In the genomic region with DNA sequence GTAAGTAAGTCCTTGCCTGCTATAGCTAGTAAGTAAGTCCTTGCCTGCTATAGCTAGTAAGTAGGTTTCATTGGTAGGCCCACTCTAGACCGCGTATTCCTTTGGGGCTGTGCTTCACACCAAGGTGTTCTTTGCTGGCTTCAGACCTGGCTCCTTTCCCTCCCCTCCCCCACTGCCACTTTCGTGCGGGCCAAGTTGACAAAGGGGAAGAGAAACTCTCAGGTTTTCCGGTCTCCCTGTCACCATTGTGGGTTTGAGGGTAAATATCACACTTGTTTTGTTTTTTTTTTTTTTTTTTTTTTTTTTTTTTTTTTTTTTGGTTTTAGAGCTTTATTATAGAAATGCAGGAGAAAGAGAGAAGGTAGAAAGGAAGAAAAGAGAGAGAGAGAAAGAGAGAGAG, we compare ENCODE assay signal across 18 mouse cellular contexts. TPM values are rescaled to one million over a fixed set of nuclear protein-coding genes. Genes with fewer than 3 reads are reported as not detected.
A peak's percentile ranks its signal among the peaks of the same experiment; 100 is the strongest.
DNase-seq lines count a peak whose midpoint lies in the region; ATAC-seq and TF ChIP-seq lines count a peak whose summit lies in the region.
"Had no signal": no experiment of that assay in that cellular context is flagged by ENCODE, and none has a peak within 500 bp of the region (broad histone marks: within the 10 kb centered on the region; RNA-seq: fewer than 3 reads in every experiment).

No protein-coding gene starts in this region.

- DNase-seq in A20 (ENCODE audit: low read depth, low spot score) (peak; percentile 93), MN1 (ENCODE audit: low spot score) (no peak)
- DNase-seq in splenic B cell, adult 2 months (ENCODE audit: low read depth, low spot score) = peak; percentile 91
- no peak for DNase-seq in layer of hippocampus, adult 11-12 months (ENCODE audit: low spot score)
- DNase-seq in urinary bladder, postnatal 4 days (ENCODE audit: low spot score in 2 of 2) = no peak
- DNase-seq in stomach, postnatal 0 days (ENCODE audit: low spot score) = no peak
- DNase-seq: cerebellum, adult 18-20 months; gastrocnemius, adult 2 months had no signal

- H3K9ac ChIP-seq in stomach, postnatal 0 days (ENCODE audit: low read length) = no peak overlapping the region
- H3K9ac ChIP-seq: heart, embryonic 12.5 days; limb, embryonic 15.5 days had no signal

- TF ChIP-seq EP300 in stomach, postnatal 0 days (optimal IDR thresholded peaks at IDR 0.05) = no peak

- no peaks in the 10 kb centered on the region for H3K4me1 ChIP-seq in stomach, postnatal 0 days (replicated peaks; ENCODE audit: control insufficient read depth, insufficient read depth)

- H3K4me3 ChIP-seq in macrophage (ENCODE audit: inconsistent target) = no peak overlapping the region
- no peak overlapping the region for H3K4me3 ChIP-seq in stomach, postnatal 0 days (ENCODE audit: low read depth, low read length)
- H3K4me3 ChIP-seq: gastrocnemius, adult 2 months; heart, embryonic 12.5 days; limb, embryonic 15.5 days had no signal

- H3K79me2 ChIP-seq in macrophage (ENCODE audit: inconsistent target) = peaks cover 18% of the 10 kb centered on the region

- no peak for TF ChIP-seq CTCF in stomach, postnatal 0 days (IDR thresholded peaks at IDR 0.05; ENCODE audit: low read depth)

- peaks cover 20% of the 10 kb centered on the region for H3K36me3 ChIP-seq in macrophage (ENCODE audit: inconsistent target)
- no peaks in the 10 kb centered on the region for H3K36me3 ChIP-seq in splenic B cell, adult 2 months (ENCODE audit: control insufficient read depth, insufficient read depth, low read length, poor library complexity, severe bottlenecking)
- H3K36me3 ChIP-seq in stomach, postnatal 0 days (ENCODE audit: control insufficient read depth, insufficient read depth, low read length) = no peaks in the 10 kb centered on the region
- H3K36me3 ChIP-seq: heart, embryonic 12.5 days; limb, embryonic 15.5 days had no signal

- no peaks in the 10 kb centered on the region for H3K27me3 ChIP-seq in splenic B cell, adult 2 months (ENCODE audit: control insufficient read depth, insufficient read depth, low read length, poor library complexity, severe bottlenecking)
- H3K27me3 ChIP-seq in stomach, postnatal 0 days (ENCODE audit: control insufficient read depth, insufficient read depth, low read length) = no peaks in the 10 kb centered on the region
- H3K27me3 ChIP-seq: limb, embryonic 15.5 days had no signal

- H3K4me2 ChIP-seq in stomach, postnatal 0 days (replicated peaks; ENCODE audit: low read depth) = no peak overlapping the region
- H3K4me2 ChIP-seq: heart, embryonic 12.5 days; limb, embryonic 15.5 days had no signal

- ATAC-seq in activated CD4-positive, CD25-positive, alpha-beta regulatory T cell, adult 4 months = peak; percentile 51
- no peak for ATAC-seq in stomach, postnatal 0 days (ENCODE audit: low FRiP score, low TSS enrichment)

- H3K9me3 ChIP-seq in stomach, postnatal 0 days (ENCODE audit: control insufficient read depth, low read length) = no peaks in the 10 kb centered on the region
- H3K9me3 ChIP-seq: heart, embryonic 12.5 days; limb, embryonic 15.5 days had no signal

- WGBS in macrophage (ENCODE audit: missing documents) = 38% methylated on average over 5 of the region's 5 CpGs
- 63% methylated on average over 5 of the region's 5 CpGs for WGBS in stomach, postnatal 0 days

- H3K27ac ChIP-seq in macrophage = peak overlapping the region; percentile 86
- no peak overlapping the region for H3K27ac ChIP-seq in stomach, postnatal 0 days (replicated peaks)
- H3K27ac ChIP-seq: gastrocnemius, adult 2 months; limb, embryonic 15.5 days had no signal

RNA-seq across cellular contexts. Expression of a gene that starts 1.4 kb away (rescaled TPM):
- polyA plus RNA-seq in activated CD4-positive, CD25-positive, alpha-beta regulatory T cell, adult 4 months (2017; shearing (Covaris generic)) = 10 to 100 TPM; 25.7 to 28.8 TPM
- total RNA-seq in macrophage (2018; cell fraction: chromatin; rRNA removed) = 10 to 100 TPM; 35.4 to 88.9 (median 46.9) TPM
- 10 to 100 TPM in 11 of 26 experiments, 1 to 10 TPM in 15; 6.7 to 12.7 (median 9.4) TPM for total RNA-seq in macrophage (2018; cell fraction: cytosol; rRNA removed)
- 10 to 100 TPM; 21.8 to 40.3 (median 25.2) TPM for total RNA-seq in macrophage (2018; cell fraction: nucleus; rRNA removed)
- 7.6 to 13.0 TPM (median 7.7 TPM) in 3 replicates for polyA plus RNA-seq in macrophage (2018)
- polyA plus RNA-seq in stomach, postnatal 0 days (2015; fragmentation: Nextera tagmentation; extraction: Ambion mirVana) = 8.1 and 8.3 TPM in 2 replicates

RNA-seq across cellular contexts. Expression of a gene that starts 13.3 kb away (rescaled TPM):
- not detected for polyA plus RNA-seq in activated CD4-positive, CD25-positive, alpha-beta regulatory T cell, adult 4 months (2017; shearing (Covaris generic))
- total RNA-seq in macrophage (2018; cell fraction: chromatin; rRNA removed) = 10 to 100 TPM in 8 of 26 experiments, 1 to 10 TPM in 17, under 1 TPM in 1; 0.77 to 39.0 (median 4.7) TPM
- under 1 TPM in 24 of 26 experiments, not detected in 2; 0.08 to 0.86 (median 0.19) TPM for total RNA-seq in macrophage (2018; cell fraction: cytosol; rRNA removed)
- 10 to 100 TPM in 10 of 26 experiments, 1 to 10 TPM in 16; 1.2 to 37.0 (median 6.7) TPM for total RNA-seq in macrophage (2018; cell fraction: nucleus; rRNA removed)
- 0.10 to 0.34 TPM in 2 of 3 replicates, not detected in the other for polyA plus RNA-seq in macrophage (2018)
- not detected in 2 replicates for polyA plus RNA-seq in stomach, postnatal 0 days (2015; fragmentation: Nextera tagmentation; extraction: Ambion mirVana)
- total RNA-seq: adrenal gland, postnatal 36 days; layer of hippocampus, postnatal 25 days; megakaryocyte-erythroid progenitor cell, adult 5-6 weeks had no signal
- polyA plus RNA-seq: heart, embryonic 12.5 days; hindbrain, embryonic 11.5 days; kidney, embryonic 14.5 days; limb, embryonic 15.5 days; stomach, embryonic 14.5 days had no signal

RNA-seq across cellular contexts. Expression of a gene that starts 13.3 kb away (rescaled TPM):
- not detected for polyA plus RNA-seq in activated CD4-positive, CD25-positive, alpha-beta regulatory T cell, adult 4 months (2017; shearing (Covaris generic))
- 1 to 10 TPM in 7 of 26 experiments, under 1 TPM in 4, not detected in 15; 0.80 to 2.4 (median 1.1) TPM for total RNA-seq in macrophage (2018; cell fraction: chromatin; rRNA removed)
- total RNA-seq in macrophage (2018; cell fraction: cytosol; rRNA removed) = under 1 TPM in 13 of 26 experiments, not detected in 13; 0.10 to 0.61 (median 0.18) TPM
- 10 to 100 TPM in 1 of 26 experiments, 1 to 10 TPM in 13, under 1 TPM in 5, not detected in 7; 0.46 to 11.4 (median 2.8) TPM for total RNA-seq in macrophage (2018; cell fraction: nucleus; rRNA removed)
- polyA plus RNA-seq in macrophage (2018) = not detected in 3 replicates
- not detected in 2 replicates for polyA plus RNA-seq in stomach, postnatal 0 days (2015; fragmentation: Nextera tagmentation; extraction: Ambion mirVana)
- total RNA-seq: gastrocnemius, adult 2 months; layer of hippocampus, postnatal 25 days; megakaryocyte-erythroid progenitor cell, adult 5-6 weeks had no signal
- polyA plus RNA-seq: heart, embryonic 12.5 days; limb, embryonic 15.5 days had no signal

RNA-seq across cellular contexts. Expression of a gene that starts 19.2 kb away (rescaled TPM):
- 10 to 100 TPM in 1 of 2 experiments, 1 to 10 TPM in 1; 9.7 to 12.1 TPM for polyA plus RNA-seq in activated CD4-positive, CD25-positive, alpha-beta regulatory T cell, adult 4 months (2017; shearing (Covaris generic))
- total RNA-seq in macrophage (2018; cell fraction: chromatin; rRNA removed) = 10 to 100 TPM in 2 of 26 experiments, 1 to 10 TPM in 24; 3.6 to 10.7 (median 6.9) TPM
- total RNA-seq in macrophage (2018; cell fraction: cytosol; rRNA removed) = 10 to 100 TPM; 14.7 to 22.6 (median 19.5) TPM
- 10 to 100 TPM in 24 of 26 experiments, 1 to 10 TPM in 2; 8.5 to 24.3 (median 16.6) TPM for total RNA-seq in macrophage (2018; cell fraction: nucleus; rRNA removed)
- polyA plus RNA-seq in macrophage (2018) = 10.2 to 19.4 TPM (median 15.9 TPM) in 3 replicates
- polyA plus RNA-seq in stomach, postnatal 0 days (2015; fragmentation: Nextera tagmentation; extraction: Ambion mirVana) = 9.2 and 10.0 TPM in 2 replicates

RNA-seq across cellular contexts. Expression of a gene that starts 26.6 kb away (rescaled TPM):
- polyA plus RNA-seq in activated CD4-positive, CD25-positive, alpha-beta regulatory T cell, adult 4 months (2017; shearing (Covaris generic)) = 1 to 10 TPM; 3.8 to 8.1 TPM
- 100 to 1,000 TPM in 7 of 26 experiments, 10 to 100 TPM in 19; 36.5 to 518 (median 63.6) TPM for total RNA-seq in macrophage (2018; cell fraction: chromatin; rRNA removed)
- 10 to 100 TPM; 12.3 to 47.4 (median 24.5) TPM for total RNA-seq in macrophage (2018; cell fraction: cytosol; rRNA removed)
- total RNA-seq in macrophage (2018; cell fraction: nucleus; rRNA removed) = 100 to 1,000 TPM in 5 of 26 experiments, 10 to 100 TPM in 21; 34.2 to 296 (median 56.7) TPM
- polyA plus RNA-seq in macrophage (2018) = 16.1 to 37.5 TPM (median 23.1 TPM) in 3 replicates
- 12.8 and 14.1 TPM in 2 replicates for polyA plus RNA-seq in stomach, postnatal 0 days (2015; fragmentation: Nextera tagmentation; extraction: Ambion mirVana)

Comparison
In these comparisons a context has a peak if more than half of its experiments do, and no peak if none do; other contexts are left out.
1. DNase-seq: peak in A20 (single experiment) and splenic B cell, adult 2 months (single experiment); none in layer of hippocampus, adult 11-12 months (single experiment), urinary bladder, postnatal 4 days (0 of 2), stomach, postnatal 0 days (single experiment) and MN1 (single experiment).